Mouse (Mus musculus) stomach, postnatal 0 days (tissue): Measurements from ENCODE around the gene Gm45233. TPM values are rescaled to one million over a fixed set of nuclear protein-coding genes. Genes with fewer than 3 reads are reported as not detected.

Experiments
- ATAC-seq: fragments of 200-750 bp; cut with Nextera tagmentation; 2 replicates; pipeline ENCODE4 v1.8.0; 2017; ENCODE audit not compliant: low FRiP score, low TSS enrichment
- DNase-seq: peaks from one replicate; pipeline ENCODE4 v3.0.0-alpha.2; 2016; ENCODE audit warnings: low spot score
- H3K27ac ChIP-seq: fragments of 300-500 bp; sonication (generic); replicated peaks from 2 replicates; pipeline ENCODE4 v1.5.1; 2014; ENCODE audit warnings: mild to moderate bottlenecking, control low read depth
- H3K27me3 ChIP-seq: fragments of 300-500 bp; sonication (generic); 2 replicates; pipeline ENCODE4 v1.6.1; 2014; ENCODE audit warnings: low read length; ENCODE audit not compliant: control insufficient read depth, insufficient read depth
- H3K36me3 ChIP-seq: fragments of 300-500 bp; sonication (generic); 2 replicates; pipeline ENCODE4 v1.6.1; 2014; ENCODE audit warnings: low read length, mixed read lengths; ENCODE audit not compliant: control insufficient read depth, insufficient read depth
- H3K4me1 ChIP-seq: fragments of 300-500 bp; sonication (generic); replicated peaks from 2 replicates; pipeline ENCODE4 v1.6.1; 2014; ENCODE audit warnings: antibody characterized with exemption; ENCODE audit not compliant: control insufficient read depth, insufficient read depth
- H3K4me2 ChIP-seq: fragments of 300-500 bp; sonication (generic); replicated peaks from 2 replicates; pipeline ENCODE4 v1.6.1; 2014; ENCODE audit warnings: low read depth, mild to moderate bottlenecking, control low read depth, moderate library complexity
- H3K4me3 ChIP-seq: fragments of 300-500 bp; sonication (generic); 2 replicates; pipeline ENCODE4 v1.5.1; 2014; ENCODE audit warnings: low read depth, low read length, control low read depth
- H3K9ac ChIP-seq: fragments of 300-500 bp; sonication (generic); 2 replicates; pipeline ENCODE4 v1.6.1; 2014; ENCODE audit warnings: mild to moderate bottlenecking, low read length, control low read depth, mixed read lengths
- H3K9me3 ChIP-seq: fragments of 300-500 bp; sonication (generic); 2 replicates; pipeline ENCODE4 v1.6.1; 2016; ENCODE audit warnings: low read length; ENCODE audit not compliant: control insufficient read depth
- CTCF ChIP-seq: IDR thresholded peaks from 2 replicates; pipeline ENCODE4 v1.5.1; 2016; ENCODE audit warnings: antibody characterized with exemption, low read depth, mild to moderate bottlenecking, moderate library complexity
- EP300 ChIP-seq: optimal IDR thresholded peaks from 2 replicates; pipeline ENCODE3; 2016; ENCODE audit warnings: antibody characterized with exemption
- WGBS: fragments of 180-500 bp; shearing (Covaris S2); extraction: QIAGEN DNeasy Blood & Tissue Kit; methylation state at CpG from one replicate; pipeline ENCODE4 v1.1.7; 2014; 5-methylcytosine and 5-hydroxymethylcytosine counted together
- polyA plus RNA-seq: library from polyadenylated mRNA; unstranded; fragments of >200 nt; fragmentation: Nextera tagmentation; extraction: Ambion mirVana; gene quantifications from 2 replicates; pipeline ENCODE4 v1.2.1, GENCODE M21; 2015

Gene Gm45233
- polyA plus RNA-seq, 1 experiment from 2014 or later, result 0.46 TPM

GRCm38 (mm10) chr7:43465344-43466098, 21.6 kb downstream of the Gm45233 start:
- H3K4me1 ChIP-seq, result 0 out of 2 replicates have a peak, but pooled peaks cover 2% of the 10 kb centered on the region
- H3K9ac ChIP-seq, result peak overlapping the region; percentile 63
- DNase-seq (peak; percentile 89), ATAC-seq (peak; percentile 86)
- peak overlapping the region; percentile 69; the same call in 1 of the 2 replicates for H3K27ac ChIP-seq
- H3K36me3 ChIP-seq, result no peaks in the 10 kb centered on the region
- TF ChIP-seq CTCF, result peak; percentile 63
- TF ChIP-seq EP300, result no peak
- H3K9me3 ChIP-seq, result no peaks in the 10 kb centered on the region
- WGBS, result 0% methylated on average over 33 of the region's 33 CpGs
- peak overlapping the region; percentile 92 for H3K4me2 ChIP-seq
- H3K4me3 ChIP-seq, result peak overlapping the region; percentile 55
- no peaks in the 10 kb centered on the region for H3K27me3 ChIP-seq

- Histone ChIP-seq H3K36me3 (no peaks in the 10 kb centered on the region), H3K4me2 (peak overlapping the region; percentile 92), H3K27ac (peak overlapping the region; percentile 69; the same call in 1 of the 2 replicates), H3K9ac (peak overlapping the region; percentile 63), H3K27me3 (no peaks in the 10 kb centered on the region), H3K4me1 (0 out of 2 replicates have a peak, but pooled peaks cover 2% of the 10 kb centered on the region), H3K4me3 (peak overlapping the region; percentile 55), H3K9me3 (no peaks in the 10 kb centered on the region)
- TF ChIP-seq CTCF, result peak; percentile 98
- TF ChIP-seq EP300, result no peak
- under 1% methylated on average over 33 of the region's 33 CpGs for WGBS
- peak; percentile 88 for DNase-seq
- peak; percentile 82 for ATAC-seq
These were observed 22.3 kb downstream of the Gm45233 start for GRCm38 (mm10) chr7:43466099-43466694.

- TF ChIP-seq CTCF (peak; percentile 70), EP300 (no peak)
- 51% methylated on average over 8 of the region's 8 CpGs for WGBS
- Histone ChIP-seq H3K9ac (no peak overlapping the region), H3K27ac (no peak overlapping the region), H3K36me3 (no peaks in the 10 kb centered on the region), H3K27me3 (no peaks in the 10 kb centered on the region), H3K4me3 (no peak overlapping the region), H3K9me3 (no peaks in the 10 kb centered on the region), H3K4me2 (no peak overlapping the region), H3K4me1 (no peaks in the 10 kb centered on the region)
- DNase-seq, result peak; percentile 51
- no peak for ATAC-seq
These were observed 26.4 kb downstream of the Gm45233 start for GRCm38 (mm10) chr7:43470373-43470772.

GRCm38 (mm10) chr7:43475706-43476105, 31.8 kb downstream of the Gm45233 start:
- Histone ChIP-seq H3K27ac (no peak overlapping the region), H3K4me3 (no peak overlapping the region), H3K9ac (no peak overlapping the region), H3K4me1 (no peaks in the 10 kb centered on the region), H3K36me3 (no peaks in the 10 kb centered on the region), H3K4me2 (no peak overlapping the region), H3K27me3 (no peaks in the 10 kb centered on the region), H3K9me3 (no peaks in the 10 kb centered on the region)
- DNase-seq (peak; percentile 47), ATAC-seq (0 out of 2 replicates have a peak, but pooled peaks have one; percentile 36)
- peak; percentile 49 for TF ChIP-seq CTCF
- no peak for TF ChIP-seq EP300
- 20% methylated on average over 23 of the region's 23 CpGs for WGBS

GRCm38 (mm10) chr7:43476376-43476775, 32.4 kb downstream of the Gm45233 start:
- Histone ChIP-seq H3K27me3 (no peaks in the 10 kb centered on the region), H3K4me2 (no peak overlapping the region), H3K9ac (no peak overlapping the region), H3K4me1 (no peaks in the 10 kb centered on the region), H3K27ac (no peak overlapping the region), H3K9me3 (no peaks in the 10 kb centered on the region), H3K36me3 (no peaks in the 10 kb centered on the region), H3K4me3 (no peak overlapping the region)
- 13% methylated on average over 13 of the region's 13 CpGs for WGBS
- TF ChIP-seq CTCF, result no peak
- no peak for TF ChIP-seq EP300
- DNase-seq, result no peak
- no peak for ATAC-seq

GRCm38 (mm10) chr7:43481191-43481590, 37.3 kb downstream of the Gm45233 start:
- Histone ChIP-seq H3K4me2 (no peak overlapping the region), H3K4me3 (no peak overlapping the region), H3K4me1 (no peaks in the 10 kb centered on the region), H3K27me3 (no peaks in the 10 kb centered on the region), H3K9me3 (no peaks in the 10 kb centered on the region), H3K9ac (no peak overlapping the region), H3K27ac (no peak overlapping the region), H3K36me3 (no peaks in the 10 kb centered on the region)
- DNase-seq (no peak), ATAC-seq (no peak)
- TF ChIP-seq CTCF (no peak), EP300 (no peak)
- WGBS, result 54% methylated on average over 3 of the region's 3 CpGs
